Mouse (Mus musculus) midbrain, embryonic 16.5 days (tissue): ENCODE measurements at regions not wholly inside any gene's neighbourhood (a gene's known extent, or its start where the extent isn't known, plus 50 kb on each side); places are given as distances from the start of the nearest gene placed in this dataset.
A peak's percentile ranks its signal among the peaks of the same experiment; 100 is the strongest.

ENCODE experiments used
- ATAC-seq: fragments of 200-750 bp; cut with Nextera tagmentation; 2 replicates; pipeline ENCODE4 v1.8.0; 2017; ENCODE audit warnings: moderate TSS enrichment
- H3K27ac ChIP-seq: fragments of 300-500 bp; sonication (generic); 2 replicates; pipeline ENCODE4 v1.5.1; 2014; ENCODE audit warnings: mild to moderate bottlenecking, low read length, mixed read lengths
- H3K27me3 ChIP-seq: fragments of 300-500 bp; sonication (generic); 2 replicates; pipeline ENCODE4 v1.6.1; 2014; ENCODE audit warnings: low read depth, low read length, mixed read lengths; ENCODE audit not compliant: control insufficient read depth, insufficient read depth
- H3K36me3 ChIP-seq: fragments of 300-500 bp; sonication (generic); 2 replicates; pipeline ENCODE4 v1.6.1; 2014; ENCODE audit warnings: mild to moderate bottlenecking, low read length, moderate library complexity, mixed read lengths; ENCODE audit not compliant: control insufficient read depth, insufficient read depth
- H3K4me1 ChIP-seq: fragments of 300-500 bp; sonication (generic); 2 replicates; pipeline ENCODE4 v1.6.1; 2014; ENCODE audit warnings: mild to moderate bottlenecking, low read length, mixed read lengths; ENCODE audit not compliant: control insufficient read depth, insufficient read depth
- H3K4me2 ChIP-seq: fragments of 300-500 bp; sonication (generic); 2 replicates; pipeline ENCODE4 v1.6.1; 2014; ENCODE audit warnings: mild to moderate bottlenecking, low read length, mixed read lengths
- H3K4me3 ChIP-seq: fragments of 300-500 bp; sonication (generic); 2 replicates; pipeline ENCODE4 v1.5.1; 2014; ENCODE audit warnings: low read depth, mild to moderate bottlenecking, low read length, moderate library complexity, mixed read lengths
- H3K9ac ChIP-seq: fragments of 300-500 bp; sonication (generic); 2 replicates; pipeline ENCODE4 v1.6.1; 2014; ENCODE audit warnings: low read depth, low read length, mixed read lengths
- H3K9me3 ChIP-seq: fragments of 300-500 bp; sonication (generic); replicated peaks from 2 replicates; pipeline ENCODE4 v1.6.1; 2014; ENCODE audit warnings: mild to moderate bottlenecking, low read length, mixed read lengths; ENCODE audit not compliant: control insufficient read depth, poor library complexity, severe bottlenecking
- whole genome bisulfite sequencing: fragments of 180-500 bp; shearing (Covaris S2); extraction: QIAGEN DNeasy Blood & Tissue Kit; methylation state at CpG from one replicate; pipeline ENCODE4 v1.1.7; 2014; 5-methylcytosine and 5-hydroxymethylcytosine counted together

DNA sequence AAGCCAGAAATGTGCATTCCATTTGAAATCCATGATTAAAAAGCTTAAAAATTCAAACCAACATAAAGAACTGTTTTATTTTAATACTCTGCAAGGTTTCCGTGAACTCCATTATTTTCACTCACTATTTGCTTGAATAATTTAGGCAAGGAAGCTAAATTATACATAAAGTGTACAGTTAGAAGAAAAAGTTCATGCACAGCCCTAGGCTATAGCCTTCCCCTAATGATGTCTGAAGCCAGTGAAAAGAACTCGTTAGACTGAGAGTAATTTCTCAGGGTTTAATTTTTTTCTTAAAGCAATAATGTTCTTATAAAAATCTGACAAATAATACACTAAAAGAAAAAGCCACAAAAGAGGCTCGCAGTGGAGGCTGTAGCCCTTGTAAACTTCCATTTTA lies 141.4 kb upstream of the Meis1 start:
- ATAC-seq = peak; percentile 86
- Histone ChIP-seq H3K9me3 (no peaks in the 10 kb centered on the region), H3K36me3 (no peaks in the 10 kb centered on the region), H3K9ac (no peak overlapping the region), H3K27ac (no peak overlapping the region), H3K27me3 (no peaks in the 10 kb centered on the region), H3K4me1 (no peaks in the 10 kb centered on the region), H3K4me2 (no peak overlapping the region), H3K4me3 (no peak overlapping the region)
- 46% methylated on average over 3 of the region's 3 CpGs for WGBS

GRCm38 (mm10) chr11:19160669-19161068 lies 141.9 kb upstream of the Meis1 start:
- Histone ChIP-seq H3K4me1 (no peaks in the 10 kb centered on the region), H3K9me3 (no peaks in the 10 kb centered on the region), H3K9ac (no peak overlapping the region), H3K4me3 (no peak overlapping the region), H3K27ac (no peak overlapping the region), H3K36me3 (no peaks in the 10 kb centered on the region), H3K27me3 (no peaks in the 10 kb centered on the region), H3K4me2 (no peak overlapping the region)
- peak; percentile 68 for ATAC-seq
- WGBS = 31% methylated on average over 5 of the region's 5 CpGs

DNA sequence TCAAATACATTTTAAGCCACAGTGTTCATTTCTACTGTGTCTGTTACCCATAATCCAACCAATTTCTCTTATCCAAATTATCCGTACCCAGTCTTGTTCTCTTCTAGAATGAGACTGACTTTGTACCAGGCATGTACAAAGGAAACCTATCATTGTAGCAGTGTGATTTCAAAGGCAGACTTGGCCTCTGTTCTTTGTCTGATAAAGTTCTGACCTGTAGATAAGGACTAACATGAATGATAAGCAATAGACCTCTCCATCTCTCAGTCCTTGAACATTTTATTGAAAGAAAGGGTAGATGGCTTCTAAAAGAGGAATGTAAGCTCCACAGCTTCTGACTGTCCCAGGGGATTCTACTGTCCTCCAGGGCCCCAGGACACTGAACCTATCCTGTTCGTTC lies 152.2 kb upstream of the Meis1 start:
- Histone ChIP-seq H3K27ac (no peak overlapping the region), H3K27me3 (no peaks in the 10 kb centered on the region), H3K9me3 (no peaks in the 10 kb centered on the region), H3K36me3 (no peaks in the 10 kb centered on the region), H3K4me3 (no peak overlapping the region), H3K4me1 (no peaks in the 10 kb centered on the region), H3K4me2 (no peak overlapping the region), H3K9ac (no peak overlapping the region)
- 90% methylated on average over 2 of the region's 2 CpGs for WGBS
- ATAC-seq = no peak

GRCm38 (mm10) chr11:19174305-19175017 lies 155.7 kb upstream of the Meis1 start:
- Histone ChIP-seq H3K27me3 (no peaks in the 10 kb centered on the region), H3K27ac (no peak overlapping the region), H3K4me3 (no peak overlapping the region), H3K4me2 (no peak overlapping the region), H3K9ac (no peak overlapping the region), H3K9me3 (no peaks in the 10 kb centered on the region), H3K36me3 (no peaks in the 10 kb centered on the region), H3K4me1 (no peaks in the 10 kb centered on the region)
- WGBS = 65% methylated on average over 13 of the region's 13 CpGs
- no peak for ATAC-seq

GRCm38 (mm10) chr11:19179290-19179689 lies 160.5 kb upstream of the Meis1 start:
- H3K27ac ChIP-seq = no peak overlapping the region
- WGBS = 100% methylated on average over 1 of the region's 1 CpGs
- no peaks in the 10 kb centered on the region for H3K36me3 ChIP-seq
- no peak overlapping the region for H3K4me3 ChIP-seq
- H3K27me3 ChIP-seq = no peaks in the 10 kb centered on the region
- H3K9ac ChIP-seq = no peak overlapping the region
- no peaks in the 10 kb centered on the region for H3K9me3 ChIP-seq
- no peak overlapping the region for H3K4me2 ChIP-seq
- ATAC-seq = no peak
- H3K4me1 ChIP-seq = no peaks in the 10 kb centered on the region

- no peak overlapping the region for H3K4me2 ChIP-seq
- no peak overlapping the region for H3K27ac ChIP-seq
- H3K27me3 ChIP-seq = no peaks in the 10 kb centered on the region
- no peaks in the 10 kb centered on the region; the same call in 1 of the 2 replicates for H3K4me1 ChIP-seq
- WGBS = 66% methylated on average over 2 of the region's 2 CpGs
- no peak overlapping the region for H3K9ac ChIP-seq
- no peak overlapping the region for H3K4me3 ChIP-seq
- no peaks in the 10 kb centered on the region for H3K36me3 ChIP-seq
- no peaks in the 10 kb centered on the region for H3K9me3 ChIP-seq
- no peak for ATAC-seq
Measured at GRCm38 (mm10) chr11:19189778-19190177, 171.0 kb upstream of the Meis1 start.

- H3K4me2 ChIP-seq = no peak overlapping the region
- 83% methylated on average over 1 of the region's 1 CpGs for WGBS
- no peak for ATAC-seq
- no peak overlapping the region for H3K27ac ChIP-seq
- no peaks in the 10 kb centered on the region for H3K36me3 ChIP-seq
- no peak overlapping the region for H3K4me3 ChIP-seq
- no peak overlapping the region for H3K9ac ChIP-seq
- no peaks in the 10 kb centered on the region for H3K27me3 ChIP-seq
- H3K4me1 ChIP-seq = no peaks in the 10 kb centered on the region; the same call in 1 of the 2 replicates
- H3K9me3 ChIP-seq = no peaks in the 10 kb centered on the region
Measured at GRCm38 (mm10) chr11:19194464-19194863, 175.7 kb upstream of the Meis1 start.

DNA sequence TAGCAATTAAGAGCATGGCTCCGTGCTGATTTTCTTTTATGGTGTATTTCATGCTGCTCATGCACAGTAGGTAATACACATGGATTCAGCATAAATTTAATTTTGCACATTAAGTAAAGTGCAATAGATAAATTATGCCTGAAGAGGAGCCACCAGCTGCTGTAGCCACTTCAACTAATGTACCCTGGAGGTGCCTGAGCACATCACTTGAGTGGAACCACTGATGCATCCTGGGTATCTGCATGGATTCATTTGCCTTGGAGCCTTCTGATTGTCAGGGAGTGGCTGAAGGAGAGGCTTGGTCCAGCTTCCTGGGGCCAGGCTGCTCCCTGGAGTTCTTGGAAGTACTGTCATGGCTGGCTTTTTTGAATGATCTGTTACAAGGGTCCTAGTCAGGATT lies 179.0 kb upstream of the Meis1 start:
- no peaks in the 10 kb centered on the region for H3K27me3 ChIP-seq
- 80% methylated on average over 1 of the region's 1 CpGs for WGBS
- H3K4me2 ChIP-seq = no peak overlapping the region
- no peaks in the 10 kb centered on the region for H3K36me3 ChIP-seq
- ATAC-seq = no peak
- no peak overlapping the region for H3K9ac ChIP-seq
- H3K9me3 ChIP-seq = no peaks in the 10 kb centered on the region
- H3K4me1 ChIP-seq = no peaks in the 10 kb centered on the region
- no peak overlapping the region for H3K27ac ChIP-seq
- H3K4me3 ChIP-seq = no peak overlapping the region

GRCm38 (mm10) chr11:19202602-19203517 lies 184.1 kb upstream of the Meis1 start:
- WGBS = 26% methylated on average over 8 of the region's 8 CpGs
- Histone ChIP-seq H3K9me3 (no peaks in the 10 kb centered on the region), H3K36me3 (no peaks in the 10 kb centered on the region), H3K4me2 (no peak overlapping the region), H3K4me1 (peaks cover 7% of the 10 kb centered on the region), H3K27me3 (no peaks in the 10 kb centered on the region), H3K9ac (no peak overlapping the region), H3K4me3 (no peak overlapping the region), H3K27ac (no peak overlapping the region)
- ATAC-seq = no peak
